Mouse (Mus musculus): ENCODE results near the gene Chd3. TPM values are rescaled to one million over a fixed set of nuclear protein-coding genes. Genes with fewer than 3 reads are reported as not detected.

Gene Chd3
- polyA plus RNA-seq, 1 experiment from 2014 or later: 17.1 TPM

DNA sequence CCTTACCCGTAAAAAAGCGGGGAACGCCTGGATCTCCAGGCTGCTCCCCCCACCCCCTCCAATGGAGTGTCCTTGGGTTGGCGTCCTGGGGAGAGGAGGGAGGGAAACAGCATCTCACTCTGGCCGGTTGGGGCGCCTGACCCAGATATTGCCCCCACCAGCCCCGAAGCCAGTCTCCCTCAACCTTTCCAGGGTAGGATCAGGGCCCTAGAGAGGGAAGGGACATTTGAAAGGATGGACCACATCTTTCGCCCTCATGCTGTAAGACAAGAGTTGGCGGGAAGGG is 42.1 kb downstream of the Chd3 start:
- DNase-seq (ENCODE audit: low spot score) (no peak), ATAC-seq (replicated peaks; ENCODE audit: low FRiP score) (no peak)
- Histone ChIP-seq H3K4me2 (0 out of 2 replicates have a peak overlapping the region, but pooled peaks have one; percentile 100), H3K9ac (ENCODE audit: low read depth, low read length) (no peak overlapping the region), H3K4me1 (replicated peaks; ENCODE audit: control insufficient read depth, insufficient read depth, low read length) (peaks cover 43% of the 10 kb centered on the region), H3K27me3 (replicated peaks; ENCODE audit: control insufficient read depth, insufficient read depth, low read length) (peaks cover 51% of the 10 kb centered on the region), H3K4me3 (ENCODE audit: low read depth, low read length) (peak overlapping the region; percentile 64; the same call in 1 of the 2 replicates), H3K9me3 (ENCODE audit: control insufficient read depth, low read length) (no peaks in the 10 kb centered on the region), H3K36me3 (ENCODE audit: control insufficient read depth, insufficient read depth, low read length) (no peaks in the 10 kb centered on the region), H3K27ac (ENCODE audit: low read depth, low read length) (no peak overlapping the region)
- 19% methylated on average over 9 of the region's 9 CpGs for WGBS

DNA sequence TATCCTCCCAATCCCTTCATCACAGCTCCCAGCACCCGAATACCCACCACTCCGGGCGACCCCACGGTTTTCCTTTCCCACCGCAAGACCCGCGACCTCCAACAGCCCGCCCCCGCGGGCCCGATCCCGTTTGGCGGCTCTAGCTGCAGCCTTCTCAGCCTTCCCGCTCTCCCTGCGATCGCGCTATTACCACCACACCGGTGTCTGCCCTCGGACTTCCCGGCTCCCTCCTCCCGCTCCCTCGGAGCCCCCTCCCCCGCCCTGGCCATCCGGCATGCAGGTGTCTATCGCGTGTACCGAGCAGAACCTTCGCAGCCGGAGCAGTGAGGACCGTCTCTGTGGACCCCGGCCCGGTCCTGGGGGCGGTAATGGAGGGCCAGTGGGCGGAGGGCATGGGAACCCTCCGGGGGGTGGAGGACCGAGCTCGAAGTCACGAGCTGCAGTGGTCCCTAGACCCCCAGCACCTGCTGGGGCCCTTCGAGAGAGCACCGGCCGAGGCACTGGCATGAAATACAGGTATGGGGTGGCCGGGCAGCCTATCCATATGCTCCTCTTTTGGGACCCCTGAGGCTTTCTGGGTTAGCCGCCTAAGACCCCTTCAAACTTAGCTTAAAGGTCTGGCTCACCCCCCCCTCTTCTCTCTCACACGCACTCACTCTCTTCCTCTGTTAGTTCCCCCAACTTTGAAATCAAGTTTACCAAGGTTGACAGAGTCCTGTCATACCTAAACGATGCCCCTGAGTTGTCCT is 42.6 kb downstream of the Chd3 start:
- peaks cover 48% of the 10 kb centered on the region for H3K27me3 ChIP-seq (replicated peaks; ENCODE audit: control insufficient read depth, insufficient read depth, low read length)
- peaks cover 41% of the 10 kb centered on the region for H3K4me1 ChIP-seq (replicated peaks; ENCODE audit: control insufficient read depth, insufficient read depth, low read length)
- DNase-seq (ENCODE audit: low spot score): no peak
- H3K36me3 ChIP-seq (ENCODE audit: control insufficient read depth, insufficient read depth, low read length): no peaks in the 10 kb centered on the region
- peak overlapping the region; percentile 64 for H3K4me3 ChIP-seq (ENCODE audit: low read depth, low read length)
- peak overlapping the region; percentile 100 for H3K4me2 ChIP-seq
- ATAC-seq (replicated peaks; ENCODE audit: low FRiP score): no peak
- H3K27ac ChIP-seq (ENCODE audit: low read depth, low read length): no peak overlapping the region; the same call in 1 of the 2 replicates
- H3K9ac ChIP-seq (ENCODE audit: low read depth, low read length): peak overlapping the region; percentile 64
- H3K9me3 ChIP-seq (ENCODE audit: control insufficient read depth, low read length): no peaks in the 10 kb centered on the region
- 1% methylated on average over 45 of the region's 45 CpGs for WGBS

DNA sequence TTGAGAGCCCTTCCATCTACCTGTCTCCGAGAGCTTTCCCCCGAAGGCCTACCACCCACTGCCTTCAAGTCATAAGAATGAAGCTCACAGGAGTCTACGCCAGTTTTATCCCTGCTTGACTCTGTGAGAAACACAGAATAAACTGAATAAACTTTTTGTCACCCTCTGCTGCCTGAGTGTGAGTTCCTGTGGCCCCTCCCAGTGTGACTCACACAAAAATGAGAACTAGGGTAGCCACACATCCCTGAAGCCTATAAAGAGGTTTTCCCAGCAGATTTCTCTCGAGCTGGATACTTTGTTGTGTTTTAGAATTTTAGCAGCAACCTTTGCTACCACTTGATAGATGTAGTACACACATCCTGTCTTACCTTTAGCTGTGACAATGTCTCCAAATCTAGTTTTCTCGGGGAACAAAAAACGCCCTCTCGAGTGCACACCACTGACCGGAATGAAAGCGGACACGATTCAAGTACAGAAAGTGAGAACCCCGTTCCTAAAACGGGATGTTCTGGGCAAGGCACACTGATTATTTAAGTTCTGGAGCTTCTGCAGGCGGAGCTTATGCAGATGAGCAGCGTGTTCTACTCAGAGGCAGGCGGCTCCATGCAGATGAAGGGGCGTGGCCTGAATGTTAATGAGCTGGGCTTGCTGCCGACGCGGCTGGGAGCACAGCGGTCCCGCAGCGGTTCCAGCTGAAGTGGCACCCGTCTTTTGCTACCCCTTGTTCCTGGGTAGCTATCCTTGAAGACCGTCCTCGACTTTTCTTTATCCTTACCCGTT is 43.4 kb downstream of the Chd3 start, which contains the start of gene Kcnab3:
Gene Kcnab3, plus strand, starts transcription at position 631 of the 780 bp plus-strand sequence.
- peak within 1 kb of the TSS; percentile 19; the same call in 1 of the 2 replicates for H3K27ac ChIP-seq (ENCODE audit: low read depth, low read length)
- ATAC-seq (replicated peaks; ENCODE audit: low FRiP score) (peak; percentile 64), DNase-seq (ENCODE audit: low spot score) (peak; percentile 82)
- H3K36me3 ChIP-seq (ENCODE audit: control insufficient read depth, insufficient read depth, low read length): no peaks in the 10 kb centered on the region
- H3K4me1 ChIP-seq (replicated peaks; ENCODE audit: control insufficient read depth, insufficient read depth, low read length): peaks cover 39% of the 10 kb centered on the region
- peak within 1 kb of the TSS; percentile 64 for H3K4me3 ChIP-seq (ENCODE audit: low read depth, low read length)
- WGBS: 10% methylated on average over 26 of the region's 26 CpGs
- peak within 1 kb of the TSS; percentile 100 for H3K4me2 ChIP-seq
- peaks cover 42% of the 10 kb centered on the region for H3K27me3 ChIP-seq (replicated peaks; ENCODE audit: control insufficient read depth, insufficient read depth, low read length)
- peak within 1 kb of the TSS; percentile 64 for H3K9ac ChIP-seq (ENCODE audit: low read depth, low read length)
- H3K9me3 ChIP-seq (ENCODE audit: control insufficient read depth, low read length): no peaks in the 10 kb centered on the region

DNA sequence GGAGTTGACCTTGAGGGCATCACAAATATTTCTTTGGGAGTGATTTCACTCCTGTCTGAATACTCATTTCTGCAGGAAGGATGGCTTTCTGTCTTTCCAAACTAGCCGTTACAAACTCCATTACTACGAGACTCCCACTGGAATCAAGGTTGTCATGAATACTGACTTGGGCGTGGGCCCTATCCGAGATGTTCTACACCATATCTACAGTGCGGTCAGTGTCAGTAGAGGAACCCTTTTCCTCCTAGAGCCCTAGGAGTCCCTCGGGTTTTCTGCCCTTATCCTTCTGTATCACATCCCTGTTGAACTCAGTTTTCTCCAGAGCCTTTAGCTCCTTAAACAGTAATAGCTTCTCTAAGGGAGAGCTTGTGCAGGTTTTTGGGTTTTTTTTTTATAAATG is 44.5 kb downstream of the Chd3 start:
- Histone ChIP-seq H3K27me3 (replicated peaks; ENCODE audit: control insufficient read depth, insufficient read depth, low read length) (peaks cover 33% of the 10 kb centered on the region), H3K9me3 (ENCODE audit: control insufficient read depth, low read length) (no peaks in the 10 kb centered on the region), H3K4me2 (peak overlapping the region; percentile 96), H3K36me3 (ENCODE audit: control insufficient read depth, insufficient read depth, low read length) (peaks cover 2% of the 10 kb centered on the region; the same call in 1 of the 2 replicates), H3K4me1 (replicated peaks; ENCODE audit: control insufficient read depth, insufficient read depth, low read length) (peaks cover 39% of the 10 kb centered on the region), H3K4me3 (ENCODE audit: low read depth, low read length) (peak overlapping the region; percentile 74), H3K27ac (ENCODE audit: low read depth, low read length) (peak overlapping the region; percentile 47; the same call in 1 of the 2 replicates), H3K9ac (ENCODE audit: low read depth, low read length) (peak overlapping the region; percentile 70)
- ATAC-seq (replicated peaks; ENCODE audit: low FRiP score) (no peak), DNase-seq (ENCODE audit: low spot score) (no peak)
- WGBS: 67% methylated on average over 6 of the region's 6 CpGs

DNA sequence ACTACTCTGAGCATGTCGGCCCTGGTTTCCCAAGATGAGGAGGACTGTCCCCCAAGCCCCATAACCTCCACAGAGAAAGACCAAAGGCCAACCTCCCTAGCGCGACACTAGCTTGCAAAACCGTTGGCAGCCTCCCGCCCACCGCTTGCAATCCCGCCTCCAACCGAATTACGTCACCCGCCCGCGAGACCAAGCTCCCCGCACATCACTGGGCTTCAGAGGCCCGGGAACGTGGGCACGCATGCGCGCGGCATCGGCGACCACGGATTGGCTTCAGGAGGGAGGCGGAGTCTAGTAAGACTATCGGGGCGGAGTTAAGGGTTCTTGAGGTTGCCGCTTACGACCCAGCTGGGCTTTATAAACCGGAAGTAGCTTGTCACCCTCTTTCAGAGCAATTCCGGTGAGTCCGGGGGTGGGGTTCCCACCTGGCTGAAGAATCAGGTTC is 45.5 kb downstream of the Chd3 start, which contains the start of the genes Cntrob and Trappc1:
Gene Cntrob, minus strand, starts transcription at position 109 of the 445 bp plus-strand sequence.
Gene Trappc1, plus strand, starts transcription at position 314 of the 445 bp plus-strand sequence.
- Histone ChIP-seq H3K9me3 (ENCODE audit: control insufficient read depth, low read length) (no peaks in the 10 kb centered on the region), H3K27ac (ENCODE audit: low read depth, low read length) (peak within 1 kb of the TSS; percentile 87), H3K4me1 (replicated peaks; ENCODE audit: control insufficient read depth, insufficient read depth, low read length) (peaks cover 39% of the 10 kb centered on the region), H3K27me3 (replicated peaks; ENCODE audit: control insufficient read depth, insufficient read depth, low read length) (peaks cover 24% of the 10 kb centered on the region), H3K4me3 (ENCODE audit: low read depth, low read length) (peak within 1 kb of the TSS; percentile 74), H3K9ac (ENCODE audit: low read depth, low read length) (peak within 1 kb of the TSS; percentile 94), H3K4me2 (peak within 1 kb of the TSS; percentile 96), H3K36me3 (ENCODE audit: control insufficient read depth, insufficient read depth, low read length) (peaks cover 8% of the 10 kb centered on the region; the same call in 1 of the 2 replicates)
- under 1% methylated on average over 30 of the region's 30 CpGs for WGBS
- DNase-seq (ENCODE audit: low spot score) (peak; percentile 98), ATAC-seq (replicated peaks; ENCODE audit: low FRiP score) (peak; percentile 93)

DNA sequence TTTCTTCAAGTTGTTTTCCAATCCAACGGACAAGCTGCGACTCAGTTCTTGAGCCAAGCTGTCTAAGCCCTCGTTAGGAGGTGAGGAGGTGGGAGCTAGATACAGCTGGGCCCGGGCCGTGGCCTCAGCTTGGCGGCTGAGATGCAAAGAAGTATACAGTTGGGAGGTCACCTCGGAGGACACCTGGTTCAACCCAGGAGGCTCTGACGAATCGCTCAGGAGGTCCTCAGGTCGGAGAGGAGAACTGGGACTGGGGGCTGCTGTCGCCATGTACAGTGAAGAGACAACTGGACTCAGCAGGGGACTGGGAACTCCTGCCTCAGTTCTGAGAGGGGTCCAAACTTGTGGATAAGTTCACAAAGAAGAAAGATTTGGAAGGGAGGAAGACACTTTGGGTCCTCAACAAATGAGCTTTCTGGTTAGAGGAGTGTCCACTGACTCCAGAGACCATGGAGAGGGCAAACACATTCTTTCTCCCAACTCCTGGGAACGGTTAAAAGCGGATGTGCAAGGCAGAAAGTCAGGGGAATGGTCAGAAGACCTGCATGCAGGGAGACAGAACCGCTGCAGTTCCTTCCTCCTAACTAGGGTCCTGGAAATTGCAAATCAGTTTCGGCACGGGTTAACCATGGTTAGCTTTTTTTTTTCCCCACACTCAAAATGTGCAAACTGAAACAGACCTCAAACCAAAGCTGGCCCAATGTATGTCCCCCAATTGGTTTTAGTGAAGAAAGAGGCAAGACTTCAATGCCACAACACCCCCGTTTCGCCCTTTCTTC is 46.3 kb downstream of the Chd3 start:
- no peaks in the 10 kb centered on the region for H3K9me3 ChIP-seq (ENCODE audit: control insufficient read depth, low read length)
- ATAC-seq (replicated peaks; ENCODE audit: low FRiP score) (no peak), DNase-seq (ENCODE audit: low spot score) (no peak)
- H3K9ac ChIP-seq (ENCODE audit: low read depth, low read length): peak overlapping the region; percentile 94
- H3K27me3 ChIP-seq (replicated peaks; ENCODE audit: control insufficient read depth, insufficient read depth, low read length): peaks cover 17% of the 10 kb centered on the region
- H3K4me1 ChIP-seq (replicated peaks; ENCODE audit: control insufficient read depth, insufficient read depth, low read length): peaks cover 39% of the 10 kb centered on the region
- H3K36me3 ChIP-seq (ENCODE audit: control insufficient read depth, insufficient read depth, low read length): peaks cover 8% of the 10 kb centered on the region; the same call in 1 of the 2 replicates
- H3K27ac ChIP-seq (ENCODE audit: low read depth, low read length): peak overlapping the region; percentile 87
- peak overlapping the region; percentile 96 for H3K4me2 ChIP-seq
- 26% methylated on average over 18 of the region's 18 CpGs for WGBS
- H3K4me3 ChIP-seq (ENCODE audit: low read depth, low read length): peak overlapping the region; percentile 74

DNA sequence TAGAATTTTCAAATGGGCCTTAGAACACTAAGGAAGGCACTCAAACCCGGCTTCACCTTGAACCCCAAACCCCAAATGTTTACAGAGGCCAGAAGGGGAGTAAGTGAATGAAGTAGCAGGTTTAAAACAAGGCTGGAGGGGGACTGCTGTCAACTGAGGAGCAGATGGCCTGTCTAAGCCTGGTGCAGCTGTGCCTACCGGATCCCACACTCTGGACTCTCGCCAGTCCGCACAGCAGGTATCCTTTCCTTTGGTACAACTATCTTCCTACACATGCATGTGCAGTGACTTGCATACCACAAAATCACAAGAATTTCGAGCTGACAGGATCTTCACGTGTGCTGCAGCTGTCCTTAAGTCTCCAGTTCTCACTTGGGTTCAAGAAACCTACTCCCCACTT is 47.2 kb downstream of the Chd3 start:
- 78% methylated on average over 6 of the region's 6 CpGs for WGBS
- no peak overlapping the region for H3K27ac ChIP-seq (ENCODE audit: low read depth, low read length)
- peak overlapping the region; percentile 18 for H3K9ac ChIP-seq (ENCODE audit: low read depth, low read length)
- DNase-seq (ENCODE audit: low spot score) (no peak), ATAC-seq (replicated peaks; ENCODE audit: low FRiP score) (no peak)
- H3K4me3 ChIP-seq (ENCODE audit: low read depth, low read length): no peak overlapping the region
- H3K4me2 ChIP-seq: peak overlapping the region; percentile 96
- H3K27me3 ChIP-seq (replicated peaks; ENCODE audit: control insufficient read depth, insufficient read depth, low read length): peaks cover 8% of the 10 kb centered on the region
- peaks cover 35% of the 10 kb centered on the region for H3K4me1 ChIP-seq (replicated peaks; ENCODE audit: control insufficient read depth, insufficient read depth, low read length)
- peaks cover 8% of the 10 kb centered on the region; the same call in 1 of the 2 replicates for H3K36me3 ChIP-seq (ENCODE audit: control insufficient read depth, insufficient read depth, low read length)
- no peaks in the 10 kb centered on the region for H3K9me3 ChIP-seq (ENCODE audit: control insufficient read depth, low read length)

DNA sequence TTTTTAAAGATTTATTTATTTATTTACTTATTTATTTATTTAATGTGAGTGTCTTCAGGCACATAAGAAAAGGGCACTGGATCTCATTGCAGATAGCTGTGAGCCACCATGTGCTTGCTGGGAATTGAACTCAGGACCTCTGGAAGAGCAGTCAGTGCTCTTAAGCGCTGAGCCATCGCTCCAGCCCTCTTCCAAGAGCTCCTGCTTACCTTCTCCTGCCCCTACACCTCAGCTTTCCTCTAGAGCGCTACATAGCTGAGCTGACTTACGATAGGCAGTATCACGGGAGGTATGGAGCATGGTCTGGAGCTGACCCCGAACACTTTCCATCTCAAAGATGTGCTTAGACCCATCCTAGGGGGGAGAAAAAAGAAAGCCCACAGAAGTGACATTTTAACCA is 47.6 kb downstream of the Chd3 start:
- WGBS: 94% methylated on average over 6 of the region's 6 CpGs
- H3K36me3 ChIP-seq (ENCODE audit: control insufficient read depth, insufficient read depth, low read length): peaks cover 8% of the 10 kb centered on the region; the same call in 1 of the 2 replicates
- H3K27ac ChIP-seq (ENCODE audit: low read depth, low read length): no peak overlapping the region
- DNase-seq (ENCODE audit: low spot score) (no peak), ATAC-seq (replicated peaks; ENCODE audit: low FRiP score) (no peak)
- H3K27me3 ChIP-seq (replicated peaks; ENCODE audit: control insufficient read depth, insufficient read depth, low read length): peaks cover 4% of the 10 kb centered on the region
- H3K4me1 ChIP-seq (replicated peaks; ENCODE audit: control insufficient read depth, insufficient read depth, low read length): peaks cover 30% of the 10 kb centered on the region
- no peaks in the 10 kb centered on the region for H3K9me3 ChIP-seq (ENCODE audit: control insufficient read depth, low read length)
- H3K4me2 ChIP-seq: no peak overlapping the region; the same call in 1 of the 2 replicates
- peak overlapping the region; percentile 18; the same call in 1 of the 2 replicates for H3K9ac ChIP-seq (ENCODE audit: low read depth, low read length)
- H3K4me3 ChIP-seq (ENCODE audit: low read depth, low read length): no peak overlapping the region

All from liver, embryonic 11.5 days (tissue).